Mouse (Mus musculus): Measurements from ENCODE around the gene Cnksr1. TPM values are rescaled to one million over a fixed set of nuclear protein-coding genes. Genes with fewer than 3 reads are reported as not detected.

Gene Cnksr1
- polyA plus RNA-seq, 1 experiment from 2014 or later: 13.8 TPM

DNA sequence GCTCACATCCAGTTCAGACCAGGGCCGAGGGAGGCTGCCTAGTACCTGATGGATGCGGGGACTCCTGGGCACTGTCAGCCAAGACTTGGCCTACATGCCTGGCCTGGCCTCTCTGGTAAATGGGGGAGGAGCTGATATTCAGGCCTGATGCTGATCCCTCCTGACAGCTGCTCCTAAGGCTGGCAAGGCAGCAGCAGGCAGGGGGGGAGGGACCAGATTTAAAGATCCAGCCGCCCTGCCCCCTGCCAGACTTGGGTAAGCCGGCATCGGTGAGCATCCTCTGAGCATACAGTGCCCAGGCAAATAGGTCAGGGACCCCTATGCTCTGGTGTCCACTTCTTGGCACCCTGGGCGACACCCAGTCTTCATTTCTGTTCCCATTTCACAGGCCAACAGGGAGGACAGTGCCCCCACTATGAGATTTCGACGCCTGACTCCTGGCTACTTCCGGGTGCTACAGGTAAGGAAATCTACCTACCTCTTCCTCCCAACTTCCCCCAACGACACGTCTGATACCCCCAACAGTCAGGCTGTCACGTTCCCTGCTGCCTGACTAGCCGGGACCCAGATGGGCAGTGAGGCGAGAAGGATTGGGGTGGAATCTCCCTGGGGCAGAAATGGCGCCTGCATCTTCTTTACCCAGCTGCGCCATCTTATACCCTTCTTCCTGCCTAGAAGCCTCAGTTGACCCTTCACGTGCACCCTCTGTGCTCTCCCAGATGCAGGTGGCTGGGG is 5.5 kb upstream of the Cnksr1 start, which contains the start of gene E130218I03Rik:
Gene E130218I03Rik (plus strand): TSS at position 147 of the 735 bp plus-strand sequence.
- Histone ChIP-seq H3K9ac (ENCODE audit: low read depth, low read length) (no peak within 1 kb of the TSS), H3K36me3 (ENCODE audit: control insufficient read depth, insufficient read depth) (no peaks in the 10 kb centered on the region; the same call in 1 of the 2 replicates), H3K4me3 (ENCODE audit: low read depth, low read length) (no peak within 1 kb of the TSS), H3K4me1 (replicated peaks; ENCODE audit: control insufficient read depth, insufficient read depth, low read length) (peaks cover 4% of the 10 kb centered on the region; the same call in 1 of the 2 replicates), H3K9me3 (ENCODE audit: control insufficient read depth) (no peaks in the 10 kb centered on the region), H3K4me2 (replicated peaks; ENCODE audit: low read depth) (peak within 1 kb of the TSS; percentile 98; the same call in 1 of the 2 replicates), H3K27ac (ENCODE audit: low read depth, low read length) (no peak within 1 kb of the TSS), H3K27me3 (replicated peaks; ENCODE audit: control insufficient read depth, insufficient read depth, low read length) (peaks cover 9% of the 10 kb centered on the region; the same call in 1 of the 2 replicates)
- WGBS: 94% methylated on average over 17 of the region's 17 CpGs
- ATAC-seq: no peak
- no peak for TF ChIP-seq CTCF (IDR thresholded peaks at IDR 0.05; ENCODE audit: low read depth)

DNA sequence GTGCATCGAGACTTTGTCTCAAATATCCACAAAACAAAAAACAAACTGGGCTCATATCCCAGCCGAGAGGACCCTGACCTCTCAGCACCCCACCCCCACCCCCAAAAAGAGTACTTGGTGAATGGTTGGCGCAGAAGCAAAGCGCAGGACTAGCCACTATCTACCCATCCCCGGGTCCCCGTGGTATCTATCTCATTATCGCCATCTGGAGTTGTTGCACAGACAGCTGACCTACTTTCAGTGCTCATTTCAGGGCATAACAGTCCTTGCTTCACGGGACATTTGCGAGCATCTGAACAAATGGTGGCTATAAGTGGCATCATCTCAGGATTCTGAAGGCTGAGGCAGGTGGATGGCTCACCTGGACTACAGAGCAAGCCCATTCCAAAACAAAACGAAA is 487 bp upstream of the Cnksr1 start:
- no peaks in the 10 kb centered on the region; the same call in 1 of the 2 replicates for H3K4me1 ChIP-seq (replicated peaks; ENCODE audit: control insufficient read depth, insufficient read depth, low read length)
- peak; percentile 6 for ATAC-seq
- peak overlapping the region; percentile 66 for H3K4me2 ChIP-seq (replicated peaks; ENCODE audit: low read depth)
- H3K27ac ChIP-seq (ENCODE audit: low read depth, low read length): peak overlapping the region; percentile 87
- peak overlapping the region; percentile 60 for H3K4me3 ChIP-seq (ENCODE audit: low read depth, low read length)
- no peak overlapping the region; the same call in 1 of the 2 replicates for H3K9ac ChIP-seq (ENCODE audit: low read depth, low read length)
- no peaks in the 10 kb centered on the region for H3K9me3 ChIP-seq (ENCODE audit: control insufficient read depth)
- H3K36me3 ChIP-seq (ENCODE audit: control insufficient read depth, insufficient read depth): peaks cover 10% of the 10 kb centered on the region; the same call in 1 of the 2 replicates
- 8% methylated on average over 10 of the region's 10 CpGs for WGBS
- H3K27me3 ChIP-seq (replicated peaks; ENCODE audit: control insufficient read depth, insufficient read depth, low read length): no peaks in the 10 kb centered on the region
- peak; percentile 24; the same call in 1 of the 2 replicates for TF ChIP-seq CTCF (IDR thresholded peaks at IDR 0.05; ENCODE audit: low read depth)

DNA sequence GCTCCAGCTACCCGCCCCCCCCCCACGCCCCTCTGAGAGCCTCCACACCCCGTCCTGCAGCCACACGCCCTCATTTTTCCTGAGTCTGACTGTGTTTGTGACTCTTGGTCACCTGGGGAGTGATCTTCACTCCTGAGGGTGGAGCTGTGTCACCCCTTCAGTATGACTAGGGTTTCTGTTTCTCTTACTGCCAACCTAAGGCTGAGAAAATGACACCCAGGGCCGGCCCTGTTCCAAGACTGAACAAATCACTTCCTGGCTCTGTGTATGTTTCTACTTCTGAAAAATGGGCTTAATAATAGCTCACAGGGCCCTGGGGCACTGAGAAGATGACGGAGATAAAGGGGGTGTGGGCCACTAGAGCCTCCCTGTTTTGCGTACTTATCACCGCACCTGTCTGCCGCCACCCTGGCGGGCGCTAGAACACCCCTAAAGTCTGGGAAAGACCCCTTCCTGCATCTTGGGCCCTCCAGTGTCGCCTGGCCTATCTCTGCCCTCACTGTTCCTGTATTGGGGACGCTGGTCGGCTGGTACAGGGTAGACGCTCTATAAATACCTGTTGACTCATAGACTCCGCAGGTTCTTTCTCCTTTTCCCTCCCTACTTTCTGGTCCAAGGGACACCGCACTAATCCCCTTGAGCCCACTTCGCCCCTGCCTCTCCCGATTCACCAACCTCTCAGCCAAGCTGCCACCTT is 469 bp downstream of the Cnksr1 start:
- Histone ChIP-seq H3K27ac (ENCODE audit: low read depth, low read length) (peak overlapping the region; percentile 87), H3K9me3 (ENCODE audit: control insufficient read depth) (no peaks in the 10 kb centered on the region), H3K27me3 (replicated peaks; ENCODE audit: control insufficient read depth, insufficient read depth, low read length) (no peaks in the 10 kb centered on the region), H3K4me1 (replicated peaks; ENCODE audit: control insufficient read depth, insufficient read depth, low read length) (no peaks in the 10 kb centered on the region; the same call in 1 of the 2 replicates), H3K9ac (ENCODE audit: low read depth, low read length) (peak overlapping the region; percentile 50), H3K36me3 (ENCODE audit: control insufficient read depth, insufficient read depth) (peaks cover 19% of the 10 kb centered on the region; the same call in 1 of the 2 replicates), H3K4me3 (ENCODE audit: low read depth, low read length) (peak overlapping the region; percentile 60), H3K4me2 (replicated peaks; ENCODE audit: low read depth) (peak overlapping the region; percentile 66)
- 12% methylated on average over 19 of the region's 19 CpGs for WGBS
- peak; percentile 74 for ATAC-seq
- no peak for TF ChIP-seq CTCF (IDR thresholded peaks at IDR 0.05; ENCODE audit: low read depth)

DNA sequence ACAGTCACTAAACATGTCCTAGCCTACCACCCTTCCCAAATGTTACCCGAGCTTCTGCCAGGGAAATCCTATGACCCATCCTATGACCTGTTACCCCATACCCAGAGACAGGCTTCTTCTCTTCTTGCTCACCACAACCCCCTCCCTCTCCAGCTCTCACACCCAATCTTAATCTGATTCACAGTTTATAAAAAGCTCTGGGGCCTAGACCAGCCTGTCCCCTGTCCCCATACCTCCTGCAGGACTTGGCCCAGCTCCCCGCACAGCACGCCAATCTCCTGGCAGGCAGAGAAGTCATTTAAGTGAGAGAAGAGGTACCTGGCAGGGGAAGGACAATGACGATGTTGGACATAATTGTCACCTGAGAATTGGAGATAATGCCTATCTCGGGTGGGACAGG is 3.3 kb downstream of the Cnksr1 start:
- no peak overlapping the region for H3K9ac ChIP-seq (ENCODE audit: low read depth, low read length)
- H3K4me3 ChIP-seq (ENCODE audit: low read depth, low read length): no peak overlapping the region
- ATAC-seq: no peak
- peaks cover 4% of the 10 kb centered on the region; the same call in 1 of the 2 replicates for H3K4me1 ChIP-seq (replicated peaks; ENCODE audit: control insufficient read depth, insufficient read depth, low read length)
- WGBS: 73% methylated on average over 5 of the region's 5 CpGs
- peaks cover 29% of the 10 kb centered on the region for H3K36me3 ChIP-seq (ENCODE audit: control insufficient read depth, insufficient read depth)
- H3K27me3 ChIP-seq (replicated peaks; ENCODE audit: control insufficient read depth, insufficient read depth, low read length): no peaks in the 10 kb centered on the region
- H3K9me3 ChIP-seq (ENCODE audit: control insufficient read depth): no peaks in the 10 kb centered on the region
- TF ChIP-seq CTCF (IDR thresholded peaks at IDR 0.05; ENCODE audit: low read depth): no peak
- H3K27ac ChIP-seq (ENCODE audit: low read depth, low read length): no peak overlapping the region
- H3K4me2 ChIP-seq (replicated peaks; ENCODE audit: low read depth): no peak overlapping the region

DNA sequence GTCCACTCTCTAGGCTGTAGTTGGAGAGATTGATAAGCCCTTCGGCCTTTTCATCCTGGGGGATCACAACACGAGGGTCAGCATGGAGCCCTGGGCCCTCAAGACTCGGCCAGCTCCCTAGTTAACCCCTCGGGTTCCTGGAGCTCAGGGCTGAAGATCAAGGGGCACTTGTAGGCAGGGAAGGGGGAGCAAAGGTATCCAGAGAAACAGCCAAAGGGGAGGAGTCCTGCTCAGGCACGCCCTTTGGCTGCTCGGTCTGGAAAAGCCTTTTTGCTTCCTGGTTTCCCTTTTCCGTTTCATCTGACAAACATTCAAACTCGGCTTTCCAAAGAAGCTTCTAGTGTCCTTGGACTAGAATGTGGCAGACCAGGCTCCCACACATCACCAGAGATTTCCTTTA is 7.8 kb downstream of the Cnksr1 start:
- H3K9ac ChIP-seq (ENCODE audit: low read depth, low read length): no peak overlapping the region
- H3K36me3 ChIP-seq (ENCODE audit: control insufficient read depth, insufficient read depth): peaks cover 39% of the 10 kb centered on the region
- no peak overlapping the region for H3K27ac ChIP-seq (ENCODE audit: low read depth, low read length)
- peak overlapping the region; percentile 18; the same call in 1 of the 2 replicates for H3K4me2 ChIP-seq (replicated peaks; ENCODE audit: low read depth)
- peaks cover 4% of the 10 kb centered on the region; the same call in 1 of the 2 replicates for H3K4me1 ChIP-seq (replicated peaks; ENCODE audit: control insufficient read depth, insufficient read depth, low read length)
- no peaks in the 10 kb centered on the region for H3K9me3 ChIP-seq (ENCODE audit: control insufficient read depth)
- WGBS: 15% methylated on average over 8 of the region's 8 CpGs
- no peak for TF ChIP-seq CTCF (IDR thresholded peaks at IDR 0.05; ENCODE audit: low read depth)
- peak; percentile 65 for ATAC-seq
- no peak overlapping the region for H3K4me3 ChIP-seq (ENCODE audit: low read depth, low read length)
- H3K27me3 ChIP-seq (replicated peaks; ENCODE audit: control insufficient read depth, insufficient read depth, low read length): no peaks in the 10 kb centered on the region

DNA sequence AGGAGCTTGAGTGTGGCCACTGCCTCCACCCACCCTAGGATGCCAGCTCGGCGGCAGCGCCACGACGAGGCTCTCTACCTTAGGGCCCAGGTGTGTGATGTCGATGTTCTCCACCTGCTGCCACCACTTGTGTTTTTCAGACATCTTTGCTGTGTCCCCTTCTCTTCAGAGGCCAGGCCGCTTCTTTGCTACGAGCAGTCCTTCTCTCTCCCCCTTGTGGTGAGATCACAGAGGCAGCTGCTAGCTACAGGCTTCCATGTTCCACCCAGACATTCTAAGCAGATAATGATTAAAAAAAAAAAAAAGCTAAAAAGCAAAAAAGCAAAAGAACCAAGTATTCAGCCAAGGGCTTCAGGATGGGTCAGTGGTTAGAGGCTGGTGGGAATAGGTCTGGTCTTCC is 11.0 kb downstream of the Cnksr1 start, which contains the start of gene Catsper4:
Gene Catsper4 (minus strand): TSS at position 190 of the 400 bp plus-strand sequence.
- Histone ChIP-seq H3K36me3 (ENCODE audit: control insufficient read depth, insufficient read depth) (peaks cover 21% of the 10 kb centered on the region), H3K4me1 (replicated peaks; ENCODE audit: control insufficient read depth, insufficient read depth, low read length) (peaks cover 4% of the 10 kb centered on the region; the same call in 1 of the 2 replicates), H3K4me2 (replicated peaks; ENCODE audit: low read depth) (no peak within 1 kb of the TSS), H3K9ac (ENCODE audit: low read depth, low read length) (no peak within 1 kb of the TSS), H3K9me3 (ENCODE audit: control insufficient read depth) (no peaks in the 10 kb centered on the region), H3K4me3 (ENCODE audit: low read depth, low read length) (no peak within 1 kb of the TSS), H3K27ac (ENCODE audit: low read depth, low read length) (no peak within 1 kb of the TSS), H3K27me3 (replicated peaks; ENCODE audit: control insufficient read depth, insufficient read depth, low read length) (no peaks in the 10 kb centered on the region)
- TF ChIP-seq CTCF (IDR thresholded peaks at IDR 0.05; ENCODE audit: low read depth): peak; percentile 59
- ATAC-seq: no peak
- WGBS: 76% methylated on average over 8 of the region's 8 CpGs
